Mouse (Mus musculus): Measurements from ENCODE around the gene Tet2. TPM values are rescaled to one million over a fixed set of nuclear protein-coding genes. Genes with fewer than 3 reads are reported as not detected.

Gene Tet2
- total RNA-seq, 2 experiments from 2014 or later = 63.6 to 79.7 TPM

DNA sequence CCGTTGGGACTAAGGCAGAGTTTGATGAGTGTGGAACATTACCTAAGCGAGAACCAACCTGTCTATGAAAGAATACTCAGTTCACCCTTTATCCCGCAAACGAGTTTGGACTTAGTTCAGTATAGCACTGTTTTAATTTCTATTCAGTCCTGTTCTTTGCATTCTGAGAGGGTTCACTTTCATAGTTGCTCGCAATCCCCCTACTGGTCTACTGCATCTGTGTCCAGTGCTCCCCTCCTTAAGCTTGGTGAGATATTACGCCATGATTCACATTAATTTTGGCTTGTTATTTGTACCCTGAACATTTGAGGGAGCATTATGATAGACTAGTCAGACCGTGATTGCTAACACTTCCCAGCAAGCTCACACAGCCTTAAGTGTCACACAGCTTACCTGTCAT is 76.1 kb downstream of the Tet2 start:
- no peak for ATAC-seq (replicated peaks; ENCODE audit: poor library complexity, severe bottlenecking)

DNA sequence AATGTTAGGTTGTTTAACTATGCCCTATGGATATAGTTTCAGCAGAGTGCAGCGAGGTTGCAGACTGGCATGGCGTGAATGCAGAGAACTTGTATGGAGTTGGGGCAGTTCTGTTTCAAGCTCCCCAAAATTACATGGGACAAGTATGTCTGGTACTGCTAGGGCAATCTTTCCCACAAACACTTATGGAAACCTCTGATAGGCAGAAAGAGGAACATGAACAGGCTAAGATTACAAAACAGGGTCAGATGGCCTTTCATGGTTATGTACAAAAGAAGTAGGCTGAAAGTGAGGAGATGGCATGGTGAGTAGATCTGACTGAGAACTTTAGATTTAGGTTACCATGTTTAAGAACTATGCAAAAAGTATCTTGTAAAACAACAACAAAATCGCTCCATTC is 81.7 kb downstream of the Tet2 start:
- peak; percentile 89 for ATAC-seq (replicated peaks; ENCODE audit: poor library complexity, severe bottlenecking)

- no peak for ATAC-seq (replicated peaks; ENCODE audit: poor library complexity, severe bottlenecking)
Measured at GRCm38 (mm10) chr3:133462485-133462884, 82.5 kb downstream of the Tet2 start.

- ATAC-seq (replicated peaks; ENCODE audit: poor library complexity, severe bottlenecking) = no peak
Measured at GRCm38 (mm10) chr3:133462059-133462458, 82.9 kb downstream of the Tet2 start.

GRCm38 (mm10) chr3:133459174-133459573 is 85.8 kb downstream of the Tet2 start:
- no peak for ATAC-seq (replicated peaks; ENCODE audit: poor library complexity, severe bottlenecking)

DNA sequence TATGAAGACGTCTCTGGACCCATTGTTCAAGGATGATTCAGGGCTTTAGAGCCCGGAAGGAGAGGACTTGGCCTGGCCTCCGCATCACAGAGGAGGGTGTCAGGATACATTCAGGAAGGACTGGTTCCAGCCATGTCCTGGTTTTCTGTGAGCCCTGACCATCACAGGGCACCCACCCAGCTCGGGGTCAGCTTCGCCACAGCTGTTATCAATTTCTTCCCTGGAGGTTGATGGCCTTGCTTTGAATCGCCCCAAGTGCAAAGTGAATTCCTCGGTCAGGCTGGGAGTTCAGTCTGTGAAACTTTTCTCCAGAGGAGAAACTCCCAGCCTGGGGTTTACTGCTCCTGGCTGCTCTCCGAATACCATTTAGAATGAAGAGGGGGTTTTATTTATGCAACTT is 91.0 kb downstream of the Tet2 start:
- ATAC-seq (replicated peaks; ENCODE audit: poor library complexity, severe bottlenecking) = no peak

GRCm38 (mm10) chr3:133436919-133437320 is 108.0 kb downstream of the Tet2 start:
- peak; percentile 64 for ATAC-seq (replicated peaks; ENCODE audit: poor library complexity, severe bottlenecking)

DNA sequence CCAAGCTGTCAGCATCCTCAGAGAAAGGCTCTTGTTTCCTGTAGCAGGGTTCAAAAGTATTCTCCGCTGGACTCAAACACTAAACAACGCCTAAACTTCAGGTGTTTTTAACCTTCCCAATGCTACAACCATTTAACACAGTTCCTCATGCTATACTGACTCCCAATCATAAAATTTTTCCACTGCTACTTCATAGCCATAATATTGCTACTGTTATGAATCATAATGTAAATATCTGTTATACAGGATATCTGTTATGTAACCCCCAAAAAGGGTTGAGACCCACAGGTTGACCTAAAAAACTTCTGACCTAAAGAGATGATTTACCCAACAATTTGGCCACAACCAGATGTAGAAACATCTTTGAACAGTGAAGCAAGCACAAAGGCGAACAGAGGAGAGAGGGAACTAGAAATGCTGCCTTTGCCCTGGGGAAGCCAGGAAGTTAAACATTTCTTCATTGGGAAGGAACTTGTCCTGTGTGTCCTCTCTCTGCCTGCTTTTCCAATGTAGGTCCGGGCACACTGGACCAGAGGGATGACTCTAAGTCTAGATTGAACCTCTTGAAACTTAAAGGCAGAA is 108.6 kb downstream of the Tet2 start:
- peak; percentile 89 for ATAC-seq (replicated peaks; ENCODE audit: poor library complexity, severe bottlenecking)

GRCm38 (mm10) chr3:133435774-133436148 is 109.2 kb downstream of the Tet2 start:
- 0 out of 2 replicates have a peak, but pooled peaks have one; percentile 13 for ATAC-seq (replicated peaks; ENCODE audit: poor library complexity, severe bottlenecking)

DNA sequence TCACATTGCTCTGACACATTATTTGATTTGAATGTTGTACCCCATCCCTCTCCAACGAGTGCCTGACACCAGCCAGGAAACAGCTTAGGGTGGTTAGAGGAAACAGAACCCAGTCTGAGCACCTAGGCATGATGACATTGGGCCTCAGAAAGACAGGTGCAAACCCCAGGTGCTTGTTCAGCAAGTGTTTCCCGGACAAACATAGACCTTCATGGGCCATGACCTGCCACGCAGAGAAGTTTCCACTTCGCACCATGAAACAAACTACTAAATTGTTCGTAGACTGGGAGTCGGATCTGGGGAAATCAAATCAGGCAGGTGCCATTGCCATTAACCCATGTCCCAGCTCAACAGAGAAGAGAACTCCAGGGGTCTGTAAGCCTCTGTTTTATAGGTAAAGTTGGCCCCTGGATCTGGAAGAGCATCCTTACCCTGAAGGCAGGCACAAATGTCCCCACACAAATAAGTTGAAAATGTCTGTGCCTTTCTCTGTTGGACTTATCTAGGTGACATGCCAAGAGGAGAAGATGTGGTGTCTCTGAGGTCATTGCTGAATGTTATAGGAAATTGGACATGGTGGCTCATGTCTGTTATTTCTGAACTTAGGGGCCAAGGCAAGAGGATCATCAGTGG is 109.7 kb downstream of the Tet2 start:
- ATAC-seq (replicated peaks; ENCODE audit: poor library complexity, severe bottlenecking) = no peak

DNA sequence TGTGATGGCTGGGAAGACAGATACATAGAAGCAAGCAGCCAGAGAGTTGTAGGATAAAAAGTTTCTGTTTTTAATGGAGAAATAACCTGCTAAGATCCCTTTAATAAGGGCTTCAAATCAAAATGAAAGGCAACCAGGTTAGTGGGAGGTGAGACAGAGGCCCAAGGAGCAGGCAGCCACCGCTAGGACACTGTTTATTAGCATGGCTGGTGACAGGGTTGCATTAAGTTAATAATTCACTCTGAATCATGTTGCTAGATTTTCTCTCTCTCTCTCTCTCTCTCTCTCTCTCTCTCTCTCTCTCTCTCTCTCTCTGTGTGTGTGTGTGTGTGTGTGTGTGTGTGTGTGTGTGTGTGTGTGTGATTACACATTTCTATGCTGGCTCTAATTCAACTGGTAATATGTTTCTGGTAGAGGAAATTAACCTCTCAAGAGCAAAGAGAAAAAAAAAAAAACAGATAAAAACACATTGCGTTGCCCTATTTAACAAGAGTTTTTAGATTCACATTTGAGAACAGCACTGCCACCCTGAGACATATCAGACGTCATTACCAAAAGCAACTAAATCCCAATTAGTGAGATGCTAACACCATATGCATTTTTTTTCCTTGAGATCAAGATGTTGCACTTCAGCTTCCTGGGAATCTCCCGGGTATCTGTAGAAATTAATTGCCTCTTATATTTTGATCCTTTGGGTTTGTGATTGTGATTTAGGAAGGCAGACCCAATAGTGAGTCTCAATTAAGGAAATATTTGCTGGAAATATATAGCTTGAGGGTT is 115.4 kb downstream of the Tet2 start:
- ATAC-seq (replicated peaks; ENCODE audit: poor library complexity, severe bottlenecking) = no peak

DNA sequence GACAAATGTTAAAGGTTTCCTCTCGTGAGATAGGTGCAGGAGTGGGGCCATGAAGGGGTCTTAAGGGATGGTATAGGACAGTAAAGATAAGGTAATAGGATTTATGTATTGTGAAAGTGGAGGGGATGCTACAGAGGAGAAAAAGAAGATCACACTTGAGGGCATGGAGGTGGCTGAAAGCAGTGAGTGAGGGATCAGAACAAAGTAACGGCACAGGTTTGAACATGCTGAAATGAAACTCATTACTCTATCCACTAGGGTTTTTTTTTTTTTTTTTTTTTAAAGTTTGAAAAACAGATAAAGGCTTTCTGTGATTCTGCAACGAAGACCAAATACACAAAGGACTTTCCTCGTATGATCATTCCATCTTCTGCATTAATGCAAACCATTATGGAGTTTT is 116.9 kb downstream of the Tet2 start:
- no peak for ATAC-seq (replicated peaks; ENCODE audit: poor library complexity, severe bottlenecking)

DNA sequence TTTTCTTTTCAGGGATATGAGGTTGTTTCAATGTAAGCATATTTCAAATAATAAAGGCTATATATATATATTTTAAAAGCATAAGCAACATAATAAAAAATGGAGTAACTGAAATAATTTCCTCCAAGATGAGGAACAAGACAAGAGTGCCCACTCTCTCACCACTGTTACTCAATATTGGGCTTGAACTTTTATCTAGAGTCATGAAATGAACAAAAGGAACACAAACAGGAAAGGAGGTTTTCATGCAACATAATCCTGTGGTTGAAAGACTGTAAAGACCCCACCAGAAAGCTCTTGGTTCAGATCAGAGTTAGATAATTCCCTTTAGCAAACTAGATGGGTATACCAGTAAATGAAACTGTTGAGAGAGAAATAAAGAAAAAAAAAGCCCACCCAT is 121.9 kb downstream of the Tet2 start:
- peak; percentile 96 for ATAC-seq (replicated peaks; ENCODE audit: poor library complexity, severe bottlenecking)

- ATAC-seq (replicated peaks; ENCODE audit: poor library complexity, severe bottlenecking) = no peak
Measured at GRCm38 (mm10) chr3:133414747-133415146, 130.2 kb downstream of the Tet2 start.

Other genes with a start within 250 kb of the Tet2 start
- 58.2 and 67.4 TPM in 2 replicates for gene Ppa2, start 235.0 kb downstream of the Tet2 start, total RNA-seq (2014; fragmentation: Nextera tagmentation)
- gene Ppa2, start 235.0 kb downstream of the Tet2 start, total RNA-seq (2017) = 46.5 and 49.3 TPM in 2 replicates

Measured in granulocyte monocyte progenitor cell, adult 5-6 weeks (primary cell).